Mouse (Mus musculus) skeletal muscle tissue, adult 2 months (tissue): ENCODE results near the gene Dclk1.

Source experiments
- DNase-seq: peaks from one replicate; pipeline ENCODE4 v3.0.0-alpha.2; 2012; ENCODE audit warnings: low read depth, low spot score

The Dclk1 gene

GRCm38 (mm10) chr3:55397752-55398693, 155.9 kb downstream of the Dclk1 start:
- no peak for DNase-seq

DNA sequence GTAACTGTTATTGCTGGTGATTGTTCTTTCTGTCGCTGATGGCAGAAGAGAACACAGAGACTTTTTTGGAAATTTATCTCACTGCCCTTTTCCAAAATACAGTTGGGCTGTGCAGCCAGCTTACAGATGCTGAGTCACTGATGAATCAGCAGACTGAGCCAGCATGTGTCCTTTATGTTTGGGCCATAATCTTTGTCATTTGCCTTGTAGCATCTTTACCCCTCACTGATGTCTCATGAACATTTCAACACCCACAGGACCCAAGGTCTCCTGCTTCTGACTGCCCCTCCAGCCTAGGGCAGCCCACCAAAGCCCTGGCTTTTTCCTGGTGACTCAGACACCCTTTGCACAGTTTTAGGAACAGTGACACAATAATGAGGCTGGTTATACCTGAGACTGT, 159.1 kb downstream of the Dclk1 start:
- no peak for DNase-seq

DNA sequence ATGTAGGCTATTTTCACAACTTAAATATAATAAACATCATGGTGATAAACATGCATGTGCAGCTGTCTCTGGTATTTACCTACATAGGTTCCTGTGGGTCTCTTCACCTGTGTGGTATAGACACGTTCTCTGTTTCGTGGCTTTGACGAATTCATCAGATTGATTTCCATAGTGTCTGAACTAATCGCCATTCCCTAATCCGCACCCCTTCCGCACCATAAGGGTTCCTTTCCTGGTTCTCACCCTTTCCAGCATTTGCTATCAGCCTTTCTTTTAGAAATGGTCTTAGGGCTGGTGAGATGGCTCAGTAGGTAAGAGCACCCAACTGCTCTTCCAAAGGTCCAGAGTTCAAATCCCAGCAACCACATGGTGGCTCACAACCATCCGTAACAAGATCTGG, 162.6 kb downstream of the Dclk1 start:
- DNase-seq, result no peak

- no peak for DNase-seq
Measured at GRCm38 (mm10) chr3:55406616-55407015, 164.5 kb downstream of the Dclk1 start.

- DNase-seq, result no peak
Measured at GRCm38 (mm10) chr3:55411547-55411946, 169.4 kb downstream of the Dclk1 start.

- no peak for DNase-seq
Measured at GRCm38 (mm10) chr3:55415527-55415950, 173.4 kb downstream of the Dclk1 start.

- no peak for DNase-seq
Measured at GRCm38 (mm10) chr3:55418845-55419244, 176.7 kb downstream of the Dclk1 start.

DNA sequence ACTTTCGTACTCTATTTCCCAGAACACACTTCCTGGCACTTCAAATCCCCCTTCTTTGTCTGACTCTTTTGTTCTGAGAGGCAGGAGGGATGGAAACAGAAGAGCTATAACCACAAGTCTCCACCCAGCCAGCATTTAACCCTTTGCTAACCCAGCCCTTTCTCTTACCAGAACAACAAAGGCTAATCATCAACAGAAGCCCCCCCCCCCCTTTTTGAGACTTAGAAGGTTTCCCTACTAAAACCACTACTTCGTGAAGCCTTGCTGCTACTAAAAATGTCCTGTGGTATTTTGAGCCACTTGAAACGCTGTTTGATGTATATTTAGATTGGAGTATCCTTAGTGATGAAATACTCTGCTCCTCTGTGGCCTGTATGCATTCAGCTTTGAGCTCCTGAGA, 177.2 kb downstream of the Dclk1 start:
- no peak for DNase-seq

DNA sequence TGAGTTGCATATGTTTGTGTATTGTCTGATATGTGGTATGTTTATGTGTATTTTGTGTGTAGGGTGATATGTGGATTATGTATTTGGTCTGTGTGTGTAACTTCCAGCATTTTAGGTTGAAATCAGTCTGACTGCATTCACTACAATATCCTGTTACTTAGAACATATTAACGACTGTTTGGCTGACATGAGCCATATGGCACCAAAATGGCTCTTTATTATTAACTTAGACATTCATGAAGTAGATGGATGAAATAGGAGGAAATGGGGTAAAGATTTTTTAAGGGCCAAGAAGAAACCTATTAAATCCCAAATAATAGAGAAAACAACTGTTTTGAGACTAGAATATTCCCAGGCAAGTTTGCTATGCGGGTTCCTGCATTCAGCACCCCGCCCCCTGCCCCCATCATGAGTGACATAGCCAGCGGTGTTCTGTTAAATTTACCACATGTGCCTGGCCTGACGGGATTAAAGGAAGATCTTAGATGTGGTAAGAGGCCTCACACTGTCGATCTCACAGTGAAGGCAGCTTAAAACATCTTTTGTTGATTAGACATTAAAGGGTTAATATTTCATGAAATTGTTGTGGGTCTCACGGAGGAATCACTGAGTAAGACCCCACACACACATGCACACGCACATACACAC, 178.4 kb downstream of the Dclk1 start:
- no peak for DNase-seq

- DNase-seq, result no peak
Measured at GRCm38 (mm10) chr3:55423640-55424397, 181.7 kb downstream of the Dclk1 start.

DNA sequence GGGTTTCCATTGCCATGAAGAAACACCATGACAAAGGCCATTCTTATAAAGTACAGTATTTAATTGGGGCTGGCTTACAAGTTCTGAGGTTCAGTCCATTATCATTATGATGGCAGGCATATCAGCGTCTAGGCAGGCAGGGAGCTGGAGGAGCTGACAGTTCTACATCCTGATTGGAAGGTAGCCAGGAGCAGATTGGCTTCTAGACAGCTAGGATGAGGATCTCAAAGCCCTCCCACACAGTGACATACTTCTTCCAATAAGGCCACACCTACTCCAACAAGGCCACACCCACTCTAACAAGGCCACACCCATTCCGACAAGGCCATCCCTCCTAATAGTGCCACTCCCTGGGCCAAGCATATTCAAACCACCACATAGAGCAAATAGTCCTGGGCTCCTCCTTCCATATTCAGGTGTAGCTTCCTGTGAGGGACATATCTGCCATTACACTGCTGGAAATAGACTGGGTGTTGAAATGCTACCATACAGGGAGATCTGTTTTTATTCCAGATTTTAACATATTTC, 187.9 kb downstream of the Dclk1 start:
- no peak for DNase-seq

DNA sequence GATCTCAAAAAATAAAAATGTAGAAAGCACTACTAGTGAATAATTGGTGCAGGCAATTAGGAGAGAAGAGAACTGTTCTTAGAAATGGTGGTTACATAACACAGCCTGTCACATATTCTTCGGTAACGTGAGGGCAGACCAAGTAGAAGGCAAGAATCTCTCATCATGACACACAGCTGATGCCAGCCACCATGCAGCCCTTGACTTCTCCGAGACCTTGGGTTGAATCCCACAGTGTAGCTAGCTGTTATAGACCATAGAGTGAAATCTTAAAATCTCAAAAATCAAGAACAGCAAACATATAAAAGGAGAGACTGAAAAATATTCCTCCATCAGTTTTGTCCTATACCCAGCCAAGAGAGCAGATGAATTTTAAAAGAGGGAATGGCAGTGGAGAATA, 189.1 kb downstream of the Dclk1 start:
- no peak for DNase-seq

DNA sequence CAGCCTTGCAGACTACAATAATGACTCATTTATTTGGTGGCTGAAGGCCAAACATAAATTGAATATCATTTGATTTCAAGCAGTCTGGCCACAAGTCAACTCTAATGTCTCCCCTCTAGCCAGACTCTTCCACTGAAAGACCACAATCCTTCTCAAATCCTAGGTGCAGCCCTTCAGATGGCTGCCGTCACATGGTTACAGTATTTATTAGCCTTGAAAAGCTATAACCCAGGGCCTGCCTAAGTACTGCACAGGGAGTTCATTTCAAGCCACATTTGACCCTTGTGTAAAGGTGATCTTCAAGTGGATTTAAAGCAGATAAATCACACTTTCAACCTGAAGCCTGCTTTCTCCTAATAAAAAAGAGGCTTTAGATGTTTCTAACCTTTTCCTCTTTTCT, 192.1 kb downstream of the Dclk1 start:
- DNase-seq, result no peak

- DNase-seq, result no peak
Measured at GRCm38 (mm10) chr3:55438824-55439446, 196.8 kb downstream of the Dclk1 start.

GRCm38 (mm10) chr3:55440342-55440741, 198.2 kb downstream of the Dclk1 start:
- DNase-seq, result no peak

- no peak for DNase-seq
Measured at GRCm38 (mm10) chr3:55442012-55442645, 200.0 kb downstream of the Dclk1 start.

GRCm38 (mm10) chr3:55443271-55443670, 201.1 kb downstream of the Dclk1 start:
- no peak for DNase-seq

- DNase-seq, result no peak
Measured at GRCm38 (mm10) chr3:55443725-55444124, 201.6 kb downstream of the Dclk1 start.

GRCm38 (mm10) chr3:55446681-55447080, 204.5 kb downstream of the Dclk1 start:
- DNase-seq, result no peak

- DNase-seq, result peak; percentile 42
Measured at GRCm38 (mm10) chr3:55447486-55448460, 205.6 kb downstream of the Dclk1 start.
